Mouse (Mus musculus) urinary bladder, adult 2 months (tissue): ENCODE data around the gene Olfr1386. TPM values are rescaled to one million over a fixed set of nuclear protein-coding genes. Genes with fewer than 3 reads are reported as not detected.
"Not testable (repeated sequence)": the region's sequence is repeated elsewhere in the genome, so short reads cannot be mapped to it uniquely, and the experiment has no call there.

ENCODE experiments used
- DNase-seq: peaks from one replicate; pipeline ENCODE4 v3.0.0; 2022; ENCODE audit warnings: low spot score
- polyA plus RNA-seq: library from polyadenylated mRNA; depleted of rRNA; stranded (reverse); fragments of >200 nt; gene quantifications from 2 replicates; pipeline ENCODE4 v1.2.3, GENCODE M21; 2012; rRNA removed

Olfr1386 gene
- polyA plus RNA-seq: not detected in 2 replicates

GRCm38 (mm10) chr11:49464746-49465145 lies at the start of gene Olfr1386:
TSS of gene Olfr1386 (plus strand) at chr11:49465046.
- DNase-seq: not testable (repeated sequence)

DNA sequence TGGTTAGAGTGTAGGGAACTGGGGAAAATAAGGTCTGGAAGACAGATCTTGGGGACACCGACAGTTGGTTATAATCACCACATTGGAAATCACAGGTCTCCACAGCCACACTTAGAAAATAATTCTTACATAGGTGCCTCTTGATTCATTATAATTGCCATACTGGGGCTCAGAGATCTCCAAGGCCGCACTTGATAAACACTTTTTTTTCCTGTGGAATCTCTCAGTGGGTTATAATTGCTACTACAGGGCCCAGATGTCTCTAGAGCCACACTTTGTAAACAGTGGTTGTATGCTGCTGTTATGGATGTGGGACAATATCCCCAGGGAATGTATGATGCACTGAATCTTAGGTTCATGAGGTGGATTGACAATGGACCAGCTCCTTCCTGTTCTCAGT lies 42.1 kb upstream of the Olfr1386 start, which contains the start of gene Olfr1389:
Olfr1389 (plus strand) TSS at position 301 of the 400 bp plus-strand sequence.
- DNase-seq: no peak

GRCm38 (mm10) chr11:49425257-49425927 lies 39.5 kb upstream of the Olfr1386 start:
- no peak for DNase-seq

- DNase-seq: no peak
These were observed 35.2 kb upstream of the Olfr1386 start for GRCm38 (mm10) chr11:49429641-49430040.

GRCm38 (mm10) chr11:49436411-49436810 lies 28.4 kb upstream of the Olfr1386 start, which contains the start of gene Olfr1388:
TSS of gene Olfr1388 (plus strand) at chr11:49436624.
- no peak for DNase-seq

- no peak for DNase-seq
These were observed 9.8 kb upstream of the Olfr1386 start, which contains the start of gene Olfr1387 for GRCm38 (mm10) chr11:49455043-49455442. TSS of gene Olfr1387 (plus strand) at chr11:49455343.

GRCm38 (mm10) chr11:49485973-49486372 lies 21.1 kb downstream of the Olfr1386 start:
- DNase-seq: no peak

- DNase-seq: not testable (repeated sequence)
These were observed 23.9 kb downstream of the Olfr1386 start, which contains the start of gene Olfr1385 for GRCm38 (mm10) chr11:49488770-49489169. TSS of gene Olfr1385 (plus strand) at chr11:49489070.

GRCm38 (mm10) chr11:49518086-49518485 lies 53.2 kb downstream of the Olfr1386 start:
- DNase-seq: no peak

DNA sequence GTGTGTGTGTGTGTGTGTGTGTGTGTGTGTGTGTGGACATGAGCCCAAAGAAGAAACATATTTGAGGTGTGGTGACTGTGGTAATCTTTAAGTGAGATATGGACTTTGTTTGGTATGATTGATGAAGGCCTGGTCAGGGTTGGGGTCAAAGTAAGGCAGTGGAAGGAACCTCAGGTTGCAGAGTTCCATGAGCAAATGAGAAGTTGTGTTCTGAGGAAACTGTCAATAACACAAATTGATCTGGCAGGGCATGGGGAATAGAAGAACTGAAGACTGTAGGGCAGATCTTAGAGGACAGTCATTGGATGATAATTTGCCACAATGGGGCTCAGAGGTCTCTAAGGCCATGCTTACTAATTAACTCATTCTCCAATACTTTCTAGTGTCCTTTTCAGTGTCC lies 54.5 kb downstream of the Olfr1386 start, which contains the start of gene Olfr1383:
Olfr1383 (plus strand) TSS at position 301 of the 400 bp plus-strand sequence.
- no peak for DNase-seq

Other genes starting within 250 kb of the Olfr1386 start
- gene Mgat1, start 220.9 kb upstream of the Olfr1386 start, polyA plus RNA-seq: 61.8 and 63.4 TPM in 2 replicates
- 0.06 and 0.12 TPM in 2 replicates for gene Olfr1393, start 186.7 kb upstream of the Olfr1386 start, polyA plus RNA-seq
- 0.10 and 0.15 TPM in 2 replicates for gene Olfr1392, start 179.8 kb upstream of the Olfr1386 start, polyA plus RNA-seq
- not detected in 2 replicates for gene Olfr10, start 160.3 kb upstream of the Olfr1386 start, polyA plus RNA-seq
- not detected in 2 replicates for gene Olfr1391, start 142.3 kb upstream of the Olfr1386 start, polyA plus RNA-seq
- not detected in 2 replicates for gene Olfr1390, start 129.9 kb upstream of the Olfr1386 start, polyA plus RNA-seq
- not detected in 2 replicates for gene Olfr1389, start 42.0 kb upstream of the Olfr1386 start, polyA plus RNA-seq
- gene Olfr1388, start 28.4 kb upstream of the Olfr1386 start, polyA plus RNA-seq: 0.04 and 0.14 TPM in 2 replicates
- gene Olfr1387, start 9.7 kb upstream of the Olfr1386 start, polyA plus RNA-seq: not detected in 2 replicates
- not detected in 2 replicates for gene Olfr1385, start 24.0 kb downstream of the Olfr1386 start, polyA plus RNA-seq
- gene Olfr1384, start 41.7 kb downstream of the Olfr1386 start, polyA plus RNA-seq: not detected in 2 replicates
- gene Olfr1383, start 54.6 kb downstream of the Olfr1386 start, polyA plus RNA-seq: not detected in 2 replicates
- not detected in 2 replicates for gene Olfr1382, start 63.2 kb downstream of the Olfr1386 start, polyA plus RNA-seq
- not detected in 2 replicates for gene Olfr1381, start 78.4 kb downstream of the Olfr1386 start, polyA plus RNA-seq
- not detected in 2 replicates for gene Olfr1380, start 91.8 kb downstream of the Olfr1386 start, polyA plus RNA-seq
- 4.2 and 6.3 TPM in 2 replicates for gene Flt4, start 144.2 kb downstream of the Olfr1386 start, polyA plus RNA-seq
- gene Scgb3a1, start 198.6 kb downstream of the Olfr1386 start, polyA plus RNA-seq: 0.19 and 0.26 TPM in 2 replicates
- 27.7 and 29.9 TPM in 2 replicates for gene Cnot6, start 247.7 kb downstream of the Olfr1386 start, polyA plus RNA-seq